Mouse (Mus musculus): Measurements from ENCODE around the gene Araf.

The Araf gene

GRCm38 (mm10) chrX:20847816-20848215, 50.2 kb downstream of the Araf start:
- no peak for DNase-seq (ENCODE audit: low read depth in 2 of 2, low spot score in 2 of 2)

- DNase-seq (ENCODE audit: low read depth in 2 of 2, low spot score in 2 of 2) = peak; percentile 82 to 87
Measured at GRCm38 (mm10) chrX:20848256-20848984, 50.8 kb downstream of the Araf start.

DNA sequence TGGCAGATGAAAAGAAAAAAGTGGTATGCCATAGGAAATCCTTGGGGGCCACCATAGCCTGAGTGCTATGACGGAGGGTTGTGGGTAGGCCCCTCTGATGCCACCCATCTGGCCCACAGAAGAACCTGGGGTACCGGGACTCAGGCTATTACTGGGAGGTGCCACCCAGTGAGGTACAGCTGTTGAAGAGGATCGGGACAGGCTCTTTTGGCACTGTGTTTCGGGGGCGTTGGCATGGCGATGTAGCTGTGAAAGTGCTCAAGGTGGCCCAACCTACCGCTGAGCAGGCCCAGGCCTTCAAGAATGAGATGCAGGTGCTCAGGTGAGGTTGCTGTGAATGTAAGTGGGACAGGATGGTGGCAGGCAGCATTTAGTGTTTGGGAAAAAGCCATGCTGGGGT, 56.2 kb downstream of the Araf start:
- no peak for DNase-seq (ENCODE audit: low read depth in 2 of 2, low spot score in 2 of 2)

DNA sequence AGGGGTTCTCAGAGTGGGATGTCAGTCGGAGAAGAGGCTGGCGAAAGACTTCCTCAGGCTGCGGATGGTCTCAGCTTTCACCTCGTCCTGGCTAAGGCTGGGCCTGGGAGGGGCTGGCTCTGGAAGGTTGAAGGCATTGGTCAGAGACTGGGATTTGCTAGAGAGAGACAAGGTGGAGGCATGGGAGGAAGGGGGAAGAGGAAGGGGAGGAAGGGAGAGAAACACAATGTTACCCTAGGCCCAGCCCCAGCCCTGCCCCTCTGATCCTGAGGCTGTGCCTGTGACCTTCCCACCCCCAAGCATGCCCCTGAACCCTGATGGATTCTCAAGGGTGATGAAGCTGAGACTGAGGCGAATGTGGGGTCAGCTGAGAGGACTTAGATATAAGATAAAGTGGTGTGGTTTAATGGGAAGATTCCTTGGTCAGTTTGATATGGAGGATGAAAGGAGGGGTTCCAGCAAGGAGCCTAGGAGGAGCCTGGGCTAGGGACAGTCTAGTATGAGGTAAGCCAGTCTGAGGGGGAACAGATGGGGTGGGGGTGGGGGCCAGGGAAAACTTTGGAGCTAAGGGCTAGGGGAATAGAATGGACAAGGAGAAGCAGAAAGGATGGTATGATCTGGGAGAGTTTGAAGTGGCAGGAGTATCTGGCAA, 64.0 kb downstream of the Araf start:
- DNase-seq (ENCODE audit: low read depth in 2 of 2, low spot score in 2 of 2) = no peak

- no peak for DNase-seq (ENCODE audit: low read depth in 2 of 2, low spot score in 2 of 2)
Measured at GRCm38 (mm10) chrX:20862105-20863065, 64.8 kb downstream of the Araf start.

DNA sequence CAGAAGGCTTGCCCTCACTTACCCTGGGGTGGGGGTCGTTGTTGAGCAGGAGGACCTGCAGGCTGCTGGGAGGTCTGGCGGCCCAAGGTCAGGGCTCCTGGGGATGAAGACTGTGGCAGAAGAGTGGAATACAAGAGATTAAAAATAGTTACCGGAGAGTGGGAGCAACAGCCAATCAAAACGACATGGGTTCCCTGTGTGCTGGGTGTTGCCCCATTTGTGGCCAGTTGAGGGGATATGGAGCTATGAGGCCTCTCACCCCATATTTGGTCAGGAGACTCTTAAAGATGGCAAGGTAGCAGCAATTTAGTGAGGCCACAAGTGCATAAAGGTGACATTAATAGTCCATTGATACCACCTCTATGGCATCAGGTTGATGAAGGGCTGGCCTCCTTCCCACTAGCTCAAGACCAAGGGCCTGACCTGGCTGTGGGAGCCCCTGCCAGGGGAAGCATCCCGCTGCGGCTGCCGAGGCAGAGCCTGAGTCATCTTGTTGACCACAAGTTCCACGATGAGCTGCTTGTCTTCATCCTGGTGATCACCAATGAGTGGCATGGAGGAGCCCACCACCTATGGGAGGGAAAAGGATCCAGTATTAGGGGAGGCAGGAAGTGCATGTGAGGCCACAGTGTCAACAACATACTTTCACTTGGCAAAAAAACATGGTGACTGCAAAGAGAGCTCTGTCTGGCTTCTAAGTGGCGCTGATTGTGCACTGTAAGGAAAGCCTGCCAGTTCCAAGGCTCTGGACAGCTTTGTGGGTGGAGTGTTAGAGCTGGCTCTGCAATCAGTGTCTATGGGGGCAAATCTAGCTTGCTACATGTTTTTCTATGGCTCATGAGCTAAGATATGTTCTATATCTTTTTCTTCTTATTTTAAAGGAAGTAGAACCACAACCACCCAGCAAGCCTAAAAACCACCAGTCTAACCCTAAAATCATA, 65.8 kb downstream of the Araf start:
- DNase-seq (ENCODE audit: low read depth in 2 of 2, low spot score in 2 of 2) = no peak

DNA sequence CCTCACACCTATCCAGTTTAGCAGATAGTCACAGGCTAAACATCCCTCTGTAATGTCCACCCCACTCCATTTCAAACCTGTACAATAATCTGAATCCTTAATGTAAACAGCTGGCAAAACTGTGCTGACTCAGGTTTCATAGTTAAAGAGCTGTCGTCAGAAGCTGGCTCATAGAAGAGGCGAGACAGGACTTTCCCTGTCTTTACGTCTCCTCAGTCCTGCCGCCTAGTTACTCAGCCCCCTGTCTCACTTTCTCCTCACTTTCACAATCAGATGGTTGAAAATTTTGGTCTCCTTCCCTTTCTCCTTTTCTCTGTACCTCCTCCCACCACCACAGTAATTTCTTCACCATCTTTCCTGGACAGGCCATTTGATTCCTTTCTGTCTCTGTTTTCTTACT, 70.5 kb downstream of the Araf start:
- DNase-seq (ENCODE audit: low read depth in 2 of 2, low spot score in 2 of 2) = no peak

DNA sequence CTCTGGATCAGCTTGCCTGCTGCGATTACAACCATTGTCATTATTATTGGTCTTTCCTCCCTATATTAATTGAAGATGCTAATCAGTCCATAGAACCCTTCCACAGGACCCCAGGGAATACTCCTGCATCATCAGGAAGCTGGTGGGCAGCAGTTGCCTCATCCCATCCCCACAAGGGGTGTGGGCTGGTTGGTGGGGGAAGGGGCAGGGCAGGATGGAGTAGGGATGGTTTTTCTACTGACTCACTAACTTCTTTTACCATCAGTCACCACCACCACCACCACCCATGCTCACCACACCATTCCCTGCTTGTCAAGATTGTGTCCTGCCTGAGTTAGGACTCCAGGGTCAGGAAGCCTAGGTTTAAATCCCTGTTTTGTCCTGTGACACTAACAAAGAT, 71.6 kb downstream of the Araf start:
- no peak for DNase-seq (ENCODE audit: low read depth in 2 of 2, low spot score in 2 of 2)

DNA sequence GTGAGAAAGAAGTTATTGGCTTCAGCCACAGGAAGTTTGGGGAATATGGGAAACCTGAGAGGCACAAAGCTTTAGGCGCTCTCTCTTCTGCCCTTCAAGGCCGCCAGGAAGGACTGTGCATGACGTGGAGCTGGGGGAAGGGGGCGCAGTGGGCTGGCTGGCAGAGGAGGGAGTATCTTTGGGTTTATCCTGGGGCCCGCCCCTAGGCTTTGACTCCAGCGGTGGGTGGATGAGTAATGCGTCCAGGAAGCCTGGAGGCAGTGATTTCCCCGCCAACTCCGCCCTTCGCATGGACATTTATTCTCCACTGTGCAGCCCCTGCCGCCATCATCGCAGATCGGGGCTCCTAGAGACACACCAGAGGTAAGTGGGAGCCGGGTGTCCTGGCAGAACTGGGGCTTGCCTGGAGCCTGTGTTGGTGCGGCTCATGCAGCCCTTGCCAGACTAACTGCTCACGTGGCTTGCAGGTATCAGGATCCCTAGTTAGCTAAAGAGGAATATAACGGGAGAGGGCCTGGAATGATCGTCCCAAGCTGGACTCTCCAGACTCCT, 72.4 kb downstream of the Araf start, which contains the start of gene Timp1:
Gene Timp1, plus strand, starts transcription at position 205 of the 552 bp plus-strand sequence.
- DNase-seq (ENCODE audit: low read depth in 2 of 2, low spot score in 2 of 2) = no peak

DNA sequence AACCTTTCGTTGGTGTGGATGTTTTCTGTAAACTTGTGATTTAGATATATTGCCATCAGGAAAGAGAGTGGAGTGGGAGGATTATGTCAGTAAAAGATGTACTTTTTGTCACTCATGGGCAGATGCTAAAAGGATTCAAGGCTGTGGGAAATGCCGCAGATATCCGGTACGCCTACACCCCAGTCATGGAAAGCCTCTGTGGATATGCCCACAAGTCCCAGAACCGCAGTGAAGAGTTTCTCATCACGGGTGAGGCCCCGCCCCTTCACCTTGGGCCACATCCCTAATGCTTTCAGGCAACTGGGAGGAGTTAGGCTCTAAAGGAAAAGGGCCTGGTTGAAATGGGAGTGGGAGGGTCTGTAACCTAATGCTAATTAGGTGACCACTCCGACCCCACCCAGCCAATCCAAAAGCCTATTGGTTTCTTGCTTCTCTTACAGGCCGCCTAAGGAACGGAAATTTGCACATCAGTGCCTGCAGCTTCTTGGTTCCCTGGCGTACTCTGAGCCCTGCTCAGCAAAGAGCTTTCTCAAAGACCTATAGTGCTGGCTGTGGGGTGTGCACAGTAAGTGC, 75.4 kb downstream of the Araf start:
- no peak for DNase-seq (ENCODE audit: low read depth in 2 of 2, low spot score in 2 of 2)

- no peak for DNase-seq (ENCODE audit: low read depth in 2 of 2, low spot score in 2 of 2)
Measured at GRCm38 (mm10) chrX:20875241-20875640, 77.6 kb downstream of the Araf start.

DNA sequence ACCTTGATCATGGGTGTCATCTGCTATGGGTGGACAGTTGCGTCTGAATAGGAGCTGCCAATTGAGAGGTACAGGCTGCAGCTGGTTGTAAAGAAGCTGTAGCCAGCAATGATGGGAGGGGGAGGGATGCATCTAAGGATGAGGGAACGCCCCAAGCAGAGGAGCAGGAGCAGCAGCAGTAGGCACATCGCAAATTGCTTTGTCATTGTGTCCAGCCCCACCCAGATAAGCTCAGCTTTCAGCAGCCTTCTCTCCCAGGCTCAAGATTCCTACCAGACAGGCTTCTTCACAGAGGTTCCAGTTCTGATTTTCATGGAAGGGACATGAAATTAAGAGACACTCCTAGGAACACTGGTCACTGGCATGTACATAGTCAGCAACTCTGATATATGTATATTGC, 112.5 kb downstream of the Araf start:
- no peak for DNase-seq (ENCODE audit: low read depth in 2 of 2, low spot score in 2 of 2)

Data from CD8-positive naive resting alpha-beta T cell, adult 2 months (primary cell).